Mouse (Mus musculus) ES-E14 (cell line): ENCODE measurements around the gene H2afj.

Source experiments
- CHD2 ChIP-seq: IDR thresholded peaks from 2 replicates; pipeline ENCODE4 v1.6.1; 2014; ENCODE audit warnings: mild to moderate bottlenecking, low read depth, low read length, inconsistent platforms
- HCFC1 ChIP-seq: IDR thresholded peaks from 2 replicates; pipeline ENCODE4 v1.6.1; 2012; ENCODE audit warnings: low read length, inconsistent platforms, borderline replicate concordance; ENCODE audit not compliant: insufficient read depth
- ZNF384 ChIP-seq: IDR thresholded peaks from 2 replicates; pipeline ENCODE4 v1.6.1; 2012; ENCODE audit warnings: low read depth, low read length, inconsistent platforms

GRCm38 (mm10) chr6:136806819-136807218 lies 1.2 kb upstream of the H2afj start:
- TF ChIP-seq CHD2 = no peak
- no peak for TF ChIP-seq HCFC1
- TF ChIP-seq ZNF384 = no peak
